Mouse (Mus musculus): ENCODE measurements around the gene Mocs3.

Gene Mocs3

DNA sequence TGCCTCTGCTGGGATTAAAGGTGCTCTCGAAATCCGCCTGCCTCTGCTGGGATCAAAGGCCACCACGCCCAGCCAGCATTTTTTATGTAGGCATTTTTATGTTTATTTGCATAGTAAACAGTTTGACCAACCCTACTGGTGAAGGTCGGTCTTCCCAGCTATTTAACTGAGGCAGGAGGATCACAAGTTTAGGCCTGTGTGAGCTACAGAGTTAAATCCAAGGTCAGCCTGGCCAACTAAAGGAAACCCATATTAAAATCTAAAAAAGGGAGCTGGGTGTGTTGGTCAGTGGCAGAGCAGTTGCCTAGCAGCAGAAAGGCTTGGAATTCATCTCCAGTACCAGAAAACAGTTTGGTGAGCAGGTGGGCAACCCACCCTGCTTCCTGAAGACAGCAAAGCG is 2.9 kb downstream of the Mocs3 start:
- in situ Hi-C loops (cut with MboI, MseI) = no loop called here

DNA sequence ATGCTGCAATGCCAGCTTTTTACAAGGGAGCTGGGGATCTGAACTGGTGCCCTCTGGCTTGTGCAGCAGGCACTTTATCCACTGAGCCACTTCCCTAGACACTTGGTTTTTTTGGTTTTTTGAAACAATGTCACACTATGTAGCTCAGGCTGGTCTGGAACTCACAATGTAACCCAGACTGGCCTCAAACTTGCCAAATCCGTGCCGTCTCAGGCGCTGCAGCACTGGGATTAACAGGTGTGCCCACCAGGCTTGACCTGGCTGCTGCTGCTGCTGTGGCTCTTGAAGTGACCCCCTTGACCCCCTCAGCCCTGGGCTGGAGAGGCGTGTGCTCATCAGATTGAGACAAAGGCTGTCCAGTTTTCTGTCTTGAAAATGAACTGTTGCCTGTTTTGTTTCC is 7.9 kb downstream of the Mocs3 start:
- in situ Hi-C loops (cut with MboI, MseI) = no loop called here

DNA sequence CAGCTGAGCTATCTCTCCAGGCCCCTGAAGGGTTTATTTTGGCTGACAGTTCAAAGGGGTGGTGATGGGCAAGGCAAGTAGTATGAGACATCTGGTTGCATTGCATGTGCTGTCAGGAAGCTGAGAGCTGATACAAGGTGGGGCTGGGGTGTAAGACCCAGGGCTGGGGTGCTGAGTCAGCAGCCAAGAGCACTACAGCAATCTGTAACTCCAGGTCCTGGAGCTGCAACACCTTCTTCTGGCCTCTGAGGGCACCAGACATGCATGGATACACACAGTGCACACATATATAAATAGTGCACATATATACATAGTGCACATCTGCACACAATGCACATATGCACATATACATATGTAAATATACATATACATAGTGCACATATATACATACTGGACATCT is 12.4 kb downstream of the Mocs3 start:
- in situ Hi-C loops (cut with MboI, MseI) = no loop called here

DNA sequence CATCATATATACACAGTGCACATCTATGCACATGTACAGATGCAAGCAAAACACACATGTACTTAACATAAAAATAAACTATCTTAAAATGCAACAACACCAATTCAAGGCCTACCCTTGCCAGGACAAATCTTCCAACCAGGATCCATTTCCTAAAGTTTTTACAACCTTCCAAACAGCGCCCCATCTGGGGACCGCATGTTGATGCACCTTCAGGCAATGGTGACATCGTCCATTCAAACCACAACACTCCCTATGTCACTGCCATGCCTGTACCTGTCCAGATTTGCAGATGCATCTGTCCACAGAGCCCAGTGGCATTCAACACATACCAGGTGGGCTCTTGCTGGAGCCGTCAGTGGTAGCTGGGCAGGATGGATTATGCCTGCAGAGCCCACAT is 12.9 kb downstream of the Mocs3 start:
- in situ Hi-C loops (cut with MboI, MseI) = no loop called here

GRCm38 (mm10) chr2:168245571-168245970 is 15.1 kb downstream of the Mocs3 start:
- in situ Hi-C loops (cut with MboI, MseI) = no loop called here

GRCm38 (mm10) chr2:168248167-168248855 is 17.9 kb downstream of the Mocs3 start:
- in situ Hi-C loops (cut with MboI, MseI) = no loop called here

GRCm38 (mm10) chr2:168248856-168249245 is 18.4 kb downstream of the Mocs3 start:
- in situ Hi-C loops (cut with MboI, MseI) = no loop called here

DNA sequence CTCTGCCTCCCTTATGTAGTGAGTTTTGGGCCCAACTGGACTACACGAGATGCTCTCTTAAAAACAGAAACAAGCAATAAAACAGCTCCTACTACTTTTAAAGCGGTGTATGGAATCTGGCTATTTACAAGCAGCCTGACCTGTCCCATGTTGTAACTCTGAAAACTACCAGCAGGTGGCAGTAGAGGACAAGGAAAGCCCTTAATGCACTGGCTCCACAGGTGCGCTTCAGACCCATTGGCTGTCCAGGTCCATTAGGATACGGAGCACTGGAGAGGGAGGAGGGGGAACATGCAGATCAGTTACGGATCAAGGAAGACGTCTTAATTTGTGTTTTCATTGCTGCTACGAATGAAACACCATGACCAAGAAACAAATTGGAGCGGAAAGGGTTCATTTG is 19.8 kb downstream of the Mocs3 start:
- in situ Hi-C loops (cut with MboI, MseI) = loop anchor here (5.0 to 10.0 kb wide), 3 partner anchors 192 to 1265 kb away; no protein-coding TSS in a partner anchor

DNA sequence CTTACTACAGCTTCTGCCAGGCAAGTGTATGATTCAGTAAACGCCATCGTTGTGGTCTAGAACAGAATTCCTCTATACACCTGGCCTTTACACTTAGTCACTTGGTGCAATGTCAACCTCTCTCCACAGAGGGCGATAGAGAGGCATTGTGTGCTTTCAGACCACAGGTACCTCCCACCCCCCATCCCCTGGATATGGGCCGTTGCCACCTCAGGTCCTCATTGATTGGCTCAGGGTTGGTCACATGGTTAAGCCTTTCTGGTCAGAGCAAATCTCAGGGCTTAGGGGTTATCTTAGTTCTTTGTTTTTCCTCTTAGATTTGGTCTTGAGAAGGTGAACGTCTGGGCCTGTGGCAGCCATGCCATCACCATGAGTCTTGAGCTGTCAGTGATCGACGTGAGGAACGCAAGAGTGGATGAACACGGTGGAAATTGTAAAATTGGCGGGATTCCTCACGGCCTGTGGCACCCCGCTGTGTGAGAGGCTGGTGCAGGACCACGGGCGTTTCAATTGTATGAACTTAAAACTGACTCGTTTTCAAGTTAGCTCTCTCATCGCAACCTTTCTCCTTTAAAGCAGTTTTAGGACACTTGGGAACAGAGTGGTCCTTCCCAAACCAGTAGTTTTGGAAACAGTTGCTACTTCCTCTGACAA is 22.3 kb downstream of the Mocs3 start:
- in situ Hi-C loops (cut with MboI, MseI) = loop anchor here (5.0 to 10.0 kb wide), 3 partner anchors 190 to 1262 kb away; no protein-coding TSS in a partner anchor

GRCm38 (mm10) chr2:168253822-168254221 is 23.4 kb downstream of the Mocs3 start:
- in situ Hi-C loops (cut with MboI, MseI) = loop anchor here (5.0 to 10.0 kb wide), 3 partner anchors 188 to 1261 kb away; no protein-coding TSS in a partner anchor

- in situ Hi-C loops (cut with MboI, MseI) = loop anchor here (5.0 to 10.0 kb wide), 3 partner anchors 181 to 1258 kb away; no protein-coding TSS in a partner anchor
Observed at GRCm38 (mm10) chr2:168256506-168256905, 26.1 kb downstream of the Mocs3 start.

- in situ Hi-C loops (cut with MboI, MseI) = loop anchor here (5.0 to 10.0 kb wide), 3 partner anchors 180 to 1258 kb away; no protein-coding TSS in a partner anchor
Observed at GRCm38 (mm10) chr2:168257188-168257587, 26.8 kb downstream of the Mocs3 start.

- in situ Hi-C loops (cut with MboI, MseI) = loop anchor here (5.0 to 10.0 kb wide), 3 partner anchors 178 to 1256 kb away; no protein-coding TSS in a partner anchor
Observed at GRCm38 (mm10) chr2:168259046-168259445, 28.6 kb downstream of the Mocs3 start.

DNA sequence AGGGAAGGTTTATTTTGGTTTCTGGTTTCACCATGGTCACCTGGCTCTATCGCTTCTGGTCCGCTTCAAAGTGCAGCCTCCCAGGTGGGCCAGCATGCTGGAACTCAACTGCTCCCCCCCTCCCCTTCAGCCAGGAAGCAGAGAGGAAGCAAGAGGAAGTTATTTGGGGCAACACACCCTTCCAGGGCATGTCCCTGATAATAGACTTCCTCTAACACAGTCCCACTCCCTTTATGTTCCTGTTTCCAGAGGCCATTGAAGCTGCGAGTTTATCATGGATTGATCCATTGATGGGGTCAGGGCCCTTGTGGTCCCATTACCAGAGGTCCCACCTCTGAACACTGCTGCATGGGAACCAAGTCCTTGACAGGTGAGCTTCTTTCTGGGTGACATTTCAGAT is 29.7 kb downstream of the Mocs3 start:
- in situ Hi-C loops (cut with MboI, MseI) = no loop called here

- in situ Hi-C loops (cut with MboI, MseI) = no loop called here
Observed at GRCm38 (mm10) chr2:168260900-168261299, 30.5 kb downstream of the Mocs3 start.

DNA sequence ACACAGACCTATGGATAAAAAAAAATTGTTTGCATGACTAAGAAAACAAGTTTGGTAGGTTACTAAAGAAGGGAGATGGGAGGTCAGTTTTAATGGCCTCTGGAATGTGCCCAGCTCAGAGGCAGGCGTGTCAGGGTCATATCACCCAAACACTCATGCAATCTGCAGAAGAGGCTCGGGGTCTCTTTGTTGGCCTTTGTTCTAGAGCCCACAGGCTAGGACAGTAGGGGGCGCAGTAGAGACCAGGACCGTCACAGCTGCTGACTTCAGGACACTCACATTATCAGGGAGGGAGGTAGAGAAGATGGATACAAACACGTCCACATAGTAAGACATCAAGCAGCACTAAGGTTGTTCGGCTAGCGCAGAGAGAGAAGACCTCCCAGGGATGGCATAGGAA is 37.6 kb downstream of the Mocs3 start:
- in situ Hi-C loops (cut with MboI, MseI) = no loop called here

DNA sequence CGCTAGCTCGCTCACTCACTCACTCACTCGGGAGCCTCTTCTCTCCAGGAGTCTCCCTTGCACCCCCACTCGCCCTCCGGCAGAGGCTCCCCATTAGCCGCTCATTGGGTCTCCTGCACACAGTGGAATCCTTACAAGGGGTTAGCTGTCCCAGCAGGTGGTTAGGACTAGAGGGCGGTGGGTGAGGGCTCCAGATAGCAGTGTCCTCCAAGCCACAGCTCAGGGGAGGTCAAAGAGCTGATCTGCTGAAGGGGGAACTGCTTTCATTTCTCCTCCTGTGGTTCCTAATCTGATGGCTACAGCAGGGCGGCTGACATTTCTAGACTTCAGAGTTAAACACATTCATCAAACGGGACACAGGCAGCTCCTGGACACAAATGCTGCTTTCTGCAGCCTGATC is 43.0 kb downstream of the Mocs3 start:
- in situ Hi-C loops (cut with MboI, MseI) = loop anchor here in 1 of 2 experiments (10.0 kb wide), 1 partner anchor 1819 kb away; no protein-coding TSS in a partner anchor

DNA sequence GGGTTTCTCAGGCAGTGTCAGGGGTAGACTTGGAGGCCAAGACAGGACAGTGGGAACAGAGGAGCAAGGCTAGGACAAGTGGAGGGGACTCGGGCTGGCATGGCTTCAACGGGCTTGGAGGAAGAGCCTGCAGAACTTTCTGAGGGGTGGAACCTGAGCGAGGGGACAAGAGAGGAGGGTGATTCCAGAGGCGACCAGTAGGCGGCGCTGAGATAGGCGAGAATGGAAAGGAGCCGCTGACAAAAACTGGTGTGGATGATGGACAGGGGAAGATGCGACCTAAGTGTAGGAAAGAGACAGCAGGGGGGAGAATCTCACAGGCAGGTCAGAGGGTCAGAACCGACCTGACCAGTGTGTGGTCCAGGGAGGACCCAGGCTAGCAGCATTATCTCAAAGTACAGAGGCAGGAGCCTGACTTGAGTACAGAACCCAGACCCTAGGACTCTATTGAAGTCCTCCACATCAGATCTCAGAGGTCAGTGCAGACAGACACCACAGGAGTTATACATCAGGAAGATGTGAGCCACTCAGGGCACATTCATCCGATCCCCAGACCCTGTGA is 44.0 kb downstream of the Mocs3 start:
- in situ Hi-C loops (cut with MboI, MseI) = loop anchor here in 1 of 2 experiments (10.0 kb wide), 1 partner anchor 1820 kb away; no protein-coding TSS in a partner anchor

DNA sequence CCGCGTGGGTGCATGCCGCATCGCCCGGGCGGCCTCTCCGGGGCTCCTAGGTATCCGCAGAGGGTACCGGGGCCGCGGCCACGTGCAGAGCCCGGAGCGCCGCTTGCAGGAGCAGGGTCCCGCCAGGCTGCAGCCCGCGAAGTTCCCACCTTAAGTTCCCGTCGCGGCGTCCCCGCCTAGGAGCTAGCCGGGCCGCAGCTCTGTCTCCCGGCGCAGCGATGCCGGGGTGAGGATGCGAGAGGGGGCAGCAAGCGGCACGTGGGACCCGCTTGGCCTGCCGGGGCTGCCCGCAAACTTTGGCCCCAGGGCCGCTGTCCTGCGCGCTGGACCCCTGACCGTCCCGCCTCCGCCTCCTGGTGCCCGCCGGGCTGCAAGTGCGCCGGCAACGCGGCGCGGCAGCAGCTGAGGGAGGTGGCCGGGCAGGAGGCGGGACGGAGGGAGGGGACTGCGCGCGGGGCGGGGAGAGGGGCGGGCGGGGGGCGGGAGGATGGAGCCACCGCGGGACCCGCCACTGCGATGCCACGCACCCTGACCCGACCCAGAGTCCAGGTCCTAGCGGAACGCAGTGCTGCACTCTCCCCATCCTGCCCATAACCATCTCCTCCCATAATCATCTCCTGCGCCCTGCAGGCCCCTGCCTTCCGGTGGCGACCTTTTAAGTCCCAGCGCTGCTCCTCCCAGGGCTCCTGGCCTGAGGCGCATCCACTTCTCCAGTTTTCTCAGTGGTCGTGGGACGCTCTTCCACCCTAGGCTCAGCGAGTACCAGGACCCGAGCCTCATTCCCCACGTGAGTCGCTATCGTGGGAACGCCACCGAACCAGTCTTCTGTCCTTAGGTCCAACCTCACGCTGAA is 50.5 kb downstream of the Mocs3 start:
- in situ Hi-C loops (cut with MboI, MseI) = no loop called here

DNA sequence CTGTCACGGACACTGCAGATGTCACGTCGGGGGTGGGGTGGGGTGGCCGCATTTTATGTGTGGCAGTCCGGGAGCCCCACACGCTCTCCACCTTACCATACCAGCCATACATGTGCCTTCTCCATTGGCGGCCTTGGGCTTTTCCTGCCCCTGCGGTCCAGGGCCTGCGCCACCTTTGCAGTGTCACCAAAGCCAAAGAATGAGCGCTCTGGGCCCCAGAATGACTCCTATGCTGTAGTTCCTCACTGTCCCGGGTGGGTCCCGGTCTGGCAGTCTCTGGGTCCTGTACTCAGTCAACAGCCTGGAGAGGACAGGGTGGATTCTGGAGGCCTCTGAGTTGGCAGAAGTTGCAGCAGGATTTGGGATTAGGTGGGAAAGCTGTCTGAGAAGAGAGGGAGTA is 51.2 kb downstream of the Mocs3 start, which contains the start of gene Kcng1:
Gene Kcng1 (minus strand): TSS at position 155 of the 400 bp plus-strand sequence.
- in situ Hi-C loops (cut with MboI, MseI) = no loop called here

All from T-helper 17 cell (primary cell).